Comparison of ENCODE assay signal across 30 mouse cellular contexts in the genomic region with DNA sequence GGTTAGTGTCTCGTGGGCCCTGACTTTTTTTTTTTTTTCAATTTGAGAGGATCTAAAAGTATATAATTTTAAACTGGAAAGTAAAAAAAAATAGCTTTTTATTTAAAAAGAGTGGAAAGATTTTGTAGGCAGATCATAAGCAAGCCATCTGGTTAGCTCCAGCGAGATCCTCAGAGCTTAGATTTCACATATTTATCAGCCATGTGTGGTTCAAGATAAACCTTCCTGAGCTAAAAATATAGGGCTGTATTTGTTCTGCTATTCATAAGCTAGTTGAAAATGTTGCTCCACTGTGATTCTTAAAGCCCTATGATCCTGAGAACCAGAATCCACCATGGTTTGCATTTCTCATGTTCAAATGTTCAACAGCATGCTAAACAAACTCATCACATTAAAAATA. TPM values are rescaled to one million over a fixed set of nuclear protein-coding genes. Genes with fewer than 3 reads are reported as not detected.
DNase-seq lines count a peak whose midpoint lies in the region; ATAC-seq and TF ChIP-seq lines count a peak whose summit lies in the region.
"Had no signal": no experiment of that assay in that cellular context is flagged by ENCODE, and none has a peak within 500 bp of the region (broad histone marks: within the 10 kb centered on the region; RNA-seq: fewer than 3 reads in every experiment).

No protein-coding gene starts in this region.

- H3K27me3 ChIP-seq in forebrain, postnatal 0 days (ENCODE audit: insufficient read depth, low read length) = no peaks in the 10 kb centered on the region
- no peaks in the 10 kb centered on the region for H3K27me3 ChIP-seq in forebrain, embryonic 14.5 days (replicated peaks; ENCODE audit: control insufficient read depth, insufficient read depth, low read length)
- H3K27me3 ChIP-seq: hindbrain, embryonic 13.5 days; liver, embryonic 12.5 days; neural tube, embryonic 12.5 days; Patski had no signal

- no peak overlapping the region for H3K27ac ChIP-seq in forebrain, postnatal 0 days (ENCODE audit: low read depth, low read length)
- no peak overlapping the region for H3K27ac ChIP-seq in forebrain, embryonic 14.5 days (ENCODE audit: low read depth, low read length)
- H3K27ac ChIP-seq in cortical plate, adult 2 months (ENCODE audit: insufficient read depth, low read length) = peak overlapping the region; percentile 52; the same call in 1 of the 2 replicates
- H3K27ac ChIP-seq: hindbrain, embryonic 13.5 days; kidney, postnatal 0 days; liver, embryonic 12.5 days; neural tube, embryonic 12.5 days had no signal

- H3K9me3 ChIP-seq in forebrain, postnatal 0 days (ENCODE audit: low read length) = no peaks in the 10 kb centered on the region
- no peaks in the 10 kb centered on the region for H3K9me3 ChIP-seq in forebrain, embryonic 14.5 days (replicated peaks; ENCODE audit: control insufficient read depth, low read length)
- H3K9me3 ChIP-seq: G1E; hindbrain, embryonic 13.5 days; liver, embryonic 12.5 days; neural tube, embryonic 12.5 days had no signal

- no peak for TF ChIP-seq CTCF in forebrain, postnatal 0 days (IDR thresholded peaks at IDR 0.05; ENCODE audit: low read depth)
- no peak for TF ChIP-seq CTCF in cortical plate, adult 2 months (IDR thresholded peaks at IDR 0.05; ENCODE audit: extremely low read depth, insufficient read depth, low read length)

- ATAC-seq in forebrain, postnatal 0 days = peak; percentile 79
- no peak for ATAC-seq in forebrain, embryonic 14.5 days
- ATAC-seq: intestine, embryonic 16.5 days; liver, postnatal 0 days; midbrain, embryonic 16.5 days; Patski had no signal

- WGBS in forebrain, postnatal 0 days = 61% methylated on average over 2 of the region's 2 CpGs
- WGBS in forebrain, embryonic 14.5 days = 84% methylated on average over 2 of the region's 2 CpGs

- TF ChIP-seq POLR2A in cortical plate, adult 2 months (IDR thresholded peaks at IDR 0.05; ENCODE audit: extremely low read depth, insufficient read depth, low read length) = no peak

- H3K4me1 ChIP-seq in forebrain, postnatal 0 days (ENCODE audit: insufficient read depth) = no peaks in the 10 kb centered on the region
- no peaks in the 10 kb centered on the region for H3K4me1 ChIP-seq in forebrain, embryonic 14.5 days (ENCODE audit: control insufficient read depth, insufficient read depth, low read length)
- peaks cover 2% of the 10 kb centered on the region for H3K4me1 ChIP-seq in cortical plate, adult 2 months (ENCODE audit: control insufficient read depth, insufficient read depth, low read length)
- H3K4me1 ChIP-seq: hindbrain, embryonic 13.5 days; neural tube, embryonic 12.5 days had no signal

- DNase-seq in forebrain, postnatal 0 days = no peak
- DNase-seq in forebrain, embryonic 14.5 days (ENCODE audit: low spot score) = no peak
- DNase-seq in layer of hippocampus, adult 11-12 months (ENCODE audit: low spot score) = peak; percentile 28
- DNase-seq in layer of hippocampus, postnatal 10 days (ENCODE audit: low spot score in 2 of 2) = no peak
- peak; percentile 27 to 39 for DNase-seq in left cerebral cortex, adult 9 months (ENCODE audit: low spot score in 2 of 2)
- no peak for DNase-seq in left cerebral cortex, adult 18-20 months (ENCODE audit: low spot score in 2 of 2)
- DNase-seq in adrenal gland, adult 2 months = no peak
- DNase-seq: adrenal gland, postnatal 14 days; cerebellum, adult 18-20 months; cerebellum, postnatal 10 days; gastrocnemius, postnatal 10 days; heart, postnatal 4 days; kidney, adult 8-10 months; kidney, postnatal 4 days; liver, postnatal 0 days; right cerebral cortex, adult 18-20 months; spleen, adult 18-20 months; thymus, adult 2 months had no signal

- H3K9ac ChIP-seq in forebrain, postnatal 0 days = no peak overlapping the region
- no peak overlapping the region for H3K9ac ChIP-seq in forebrain, embryonic 14.5 days (ENCODE audit: low read length)
- H3K9ac ChIP-seq: hindbrain, embryonic 13.5 days; liver, embryonic 12.5 days; liver, postnatal 0 days; neural tube, embryonic 12.5 days had no signal

- no peak overlapping the region for H3K4me2 ChIP-seq in forebrain, postnatal 0 days (ENCODE audit: low read depth)
- H3K4me2 ChIP-seq in forebrain, embryonic 14.5 days (ENCODE audit: low read length) = no peak overlapping the region
- H3K4me2 ChIP-seq: heart, embryonic 11.5 days; hindbrain, embryonic 13.5 days; liver, embryonic 12.5 days; midbrain, embryonic 11.5 days; neural tube, embryonic 12.5 days had no signal

- H3K4me3 ChIP-seq in forebrain, postnatal 0 days (ENCODE audit: low read depth, low read length) = no peak overlapping the region
- no peak overlapping the region for H3K4me3 ChIP-seq in forebrain, embryonic 14.5 days (ENCODE audit: low read depth, low read length)
- H3K4me3 ChIP-seq in cortical plate, adult 2 months (ENCODE audit: insufficient read depth, low read length) = no peak overlapping the region
- H3K4me3 ChIP-seq: erythroblast, embryonic 14.5 days; hindbrain, embryonic 13.5 days; liver, embryonic 12.5 days; neural tube, embryonic 12.5 days had no signal

- H3K36me3 ChIP-seq in forebrain, postnatal 0 days (ENCODE audit: insufficient read depth) = no peaks in the 10 kb centered on the region
- no peaks in the 10 kb centered on the region for H3K36me3 ChIP-seq in forebrain, embryonic 14.5 days (ENCODE audit: control insufficient read depth, insufficient read depth, low read length)
- H3K36me3 ChIP-seq: G1E; hindbrain, embryonic 13.5 days; liver, embryonic 12.5 days; neural tube, embryonic 12.5 days had no signal

RNA-seq across cellular contexts. Expression of gene Yipf4, which starts 18.6 kb away (rescaled TPM):
- 46.0 and 52.3 TPM in 2 replicates for total RNA-seq in forebrain, postnatal 0 days (2014; rRNA removed)
- polyA plus RNA-seq in forebrain, postnatal 0 days (2015; fragmentation: Nextera tagmentation; extraction: Ambion mirVana) = 50.7 and 51.7 TPM in 2 replicates
- polyA plus RNA-seq in forebrain, embryonic 14.5 days (2014; fragmentation: Nextera tagmentation; extraction: Ambion mirVana) = 65.7 and 67.4 TPM in 2 replicates
- total RNA-seq in layer of hippocampus, postnatal 10 days (2021) = 10 to 100 TPM; 74.0 to 86.6 TPM
- 10 to 100 TPM; 72.8 to 83.4 TPM for total RNA-seq in left cerebral cortex, adult 18-20 months (2021)
- 38.8 and 46.7 TPM in 2 replicates for polyA plus RNA-seq in cortical plate, adult 2 months (2012; rRNA removed)
- total RNA-seq in adrenal gland, adult 2 months (2021) = 100 to 1,000 TPM in 1 of 2 experiments, 10 to 100 TPM in 1; 88.5 to 130 TPM
- polyA plus RNA-seq in adrenal gland, adult 2 months (2012; rRNA removed) = 308 and 320 TPM in 2 replicates

RNA-seq across cellular contexts. Expression of gene Birc6, which starts 20.2 kb away (rescaled TPM):
- 103 and 121 TPM in 2 replicates for total RNA-seq in forebrain, postnatal 0 days (2014; rRNA removed)
- polyA plus RNA-seq in forebrain, postnatal 0 days (2015; fragmentation: Nextera tagmentation; extraction: Ambion mirVana) = 60.8 and 86.0 TPM in 2 replicates
- 63.7 and 83.4 TPM in 2 replicates for polyA plus RNA-seq in forebrain, embryonic 14.5 days (2014; fragmentation: Nextera tagmentation; extraction: Ambion mirVana)
- 100 to 1,000 TPM; 138 to 143 TPM for total RNA-seq in layer of hippocampus, postnatal 10 days (2021)
- 100 to 1,000 TPM; 117 to 130 TPM for total RNA-seq in left cerebral cortex, adult 18-20 months (2021)
- polyA plus RNA-seq in cortical plate, adult 2 months (2012; rRNA removed) = 96.1 and 98.6 TPM in 2 replicates
- 100 to 1,000 TPM in 1 of 2 experiments, 10 to 100 TPM in 1; 95.6 to 116 TPM for total RNA-seq in adrenal gland, adult 2 months (2021)
- 41.8 and 46.6 TPM in 2 replicates for polyA plus RNA-seq in adrenal gland, adult 2 months (2012; rRNA removed)

RNA-seq across cellular contexts. Expression of gene Nlrc4, which starts 49.0 kb away (rescaled TPM):
- total RNA-seq in forebrain, postnatal 0 days (2014; rRNA removed) = 0.15 and 0.19 TPM in 2 replicates
- polyA plus RNA-seq in forebrain, postnatal 0 days (2015; fragmentation: Nextera tagmentation; extraction: Ambion mirVana) = 0.20 and 0.23 TPM in 2 replicates
- polyA plus RNA-seq in forebrain, embryonic 14.5 days (2014; fragmentation: Nextera tagmentation; extraction: Ambion mirVana) = 0.18 and 0.32 TPM in 2 replicates
- under 1 TPM; 0.11 to 0.14 TPM for total RNA-seq in layer of hippocampus, postnatal 10 days (2021)
- under 1 TPM; 0.19 to 0.35 TPM for total RNA-seq in left cerebral cortex, adult 18-20 months (2021)
- polyA plus RNA-seq in cortical plate, adult 2 months (2012; rRNA removed) = 0.23 and 0.25 TPM in 2 replicates
- under 1 TPM; 0.43 to 0.52 TPM for total RNA-seq in adrenal gland, adult 2 months (2021)
- 0.03 and 0.10 TPM in 2 replicates for polyA plus RNA-seq in adrenal gland, adult 2 months (2012; rRNA removed)
- polyA plus RNA-seq: erythroblast, embryonic 14.5 days had no signal

Comparison
In these comparisons a context has a peak if more than half of its experiments do, and no peak if none do; other contexts are left out.
1. DNase-seq: peak in layer of hippocampus, adult 11-12 months (single experiment) and left cerebral cortex, adult 9 months (2 of 2); none in forebrain, postnatal 0 days (single experiment), forebrain, embryonic 14.5 days (single experiment), layer of hippocampus, postnatal 10 days (0 of 2), left cerebral cortex, adult 18-20 months (0 of 2) and adrenal gland, adult 2 months (single experiment).